Mouse (Mus musculus) stomach, embryonic 14.5 days (tissue): ENCODE data around the gene Zfp748. TPM values are rescaled to one million over a fixed set of nuclear protein-coding genes. Genes with fewer than 3 reads are reported as not detected.

Experiments
- ATAC-seq: fragments of 200-750 bp; cut with Nextera tagmentation; 2 replicates; pipeline ENCODE4 v1.8.0; 2017; ENCODE audit warnings: low read depth, moderate TSS enrichment; ENCODE audit not compliant: insufficient number of reproducible peaks, insufficient read depth, low FRiP score
- H3K27ac ChIP-seq: fragments of 300-500 bp; sonication (generic); 2 replicates; pipeline ENCODE4 v1.5.1; 2014; ENCODE audit warnings: mild to moderate bottlenecking, low read length, moderate library complexity, mixed read lengths
- H3K27me3 ChIP-seq: fragments of 300-500 bp; sonication (generic); 2 replicates; pipeline ENCODE4 v1.6.1; 2014; ENCODE audit warnings: low read length, control low read depth, mixed read lengths; ENCODE audit not compliant: control insufficient read depth, insufficient read depth
- H3K36me3 ChIP-seq: fragments of 300-500 bp; sonication (generic); 2 replicates; pipeline ENCODE4 v1.6.1; 2014; ENCODE audit warnings: mild to moderate bottlenecking, control low read depth, low read length, moderate library complexity, mixed read lengths; ENCODE audit not compliant: control insufficient read depth, insufficient read depth
- H3K4me1 ChIP-seq: fragments of 300-500 bp; sonication (generic); 2 replicates; pipeline ENCODE4 v1.6.1; 2014; ENCODE audit warnings: low read length, control low read depth, mixed read lengths; ENCODE audit not compliant: control insufficient read depth, insufficient read depth
- H3K4me2 ChIP-seq: fragments of 300-500 bp; sonication (generic); replicated peaks from 2 replicates; pipeline ENCODE4 v1.6.1; 2014; ENCODE audit warnings: low read depth, low read length, control low read depth
- H3K4me3 ChIP-seq: fragments of 300-500 bp; sonication (generic); 2 replicates; pipeline ENCODE4 v1.5.1; 2014; ENCODE audit warnings: low read depth, low read length, control low read depth
- H3K9ac ChIP-seq: fragments of 300-500 bp; sonication (generic); replicated peaks from 2 replicates; pipeline ENCODE4 v1.6.1; 2014; ENCODE audit warnings: low read depth, mild to moderate bottlenecking, control low read depth, low read length, moderate library complexity, mixed read lengths
- H3K9me3 ChIP-seq: fragments of 300-500 bp; sonication (generic); 2 replicates; pipeline ENCODE4 v1.6.1; 2016; ENCODE audit warnings: low read depth, low read length, control low read depth; ENCODE audit not compliant: control insufficient read depth
- WGBS: fragments of 180-500 bp; shearing (Covaris S2); extraction: QIAGEN DNeasy Blood & Tissue Kit; methylation state at CpG from one replicate; pipeline ENCODE4 v1.1.7; 2014; 5-methylcytosine and 5-hydroxymethylcytosine counted together
- polyA plus RNA-seq: library from polyadenylated mRNA; unstranded; fragments of >200 nt; fragmentation: Nextera tagmentation; extraction: Ambion mirVana; gene quantifications from 2 replicates; pipeline ENCODE4 v1.2.1, GENCODE M21; 2014

Zfp748 gene
- polyA plus RNA-seq, 1 experiment from 2014 or later: 16.3 TPM

GRCm38 (mm10) chr13:67500084-67500719 is 53.4 kb downstream of the Zfp748 start, which contains the start of gene Zfp58:
TSS of gene Zfp58 (minus strand) at chr13:67500555.
- peak within 1 kb of the TSS; percentile 67 for H3K4me3 ChIP-seq
- peak within 1 kb of the TSS; percentile 55 for H3K9ac ChIP-seq

DNA sequence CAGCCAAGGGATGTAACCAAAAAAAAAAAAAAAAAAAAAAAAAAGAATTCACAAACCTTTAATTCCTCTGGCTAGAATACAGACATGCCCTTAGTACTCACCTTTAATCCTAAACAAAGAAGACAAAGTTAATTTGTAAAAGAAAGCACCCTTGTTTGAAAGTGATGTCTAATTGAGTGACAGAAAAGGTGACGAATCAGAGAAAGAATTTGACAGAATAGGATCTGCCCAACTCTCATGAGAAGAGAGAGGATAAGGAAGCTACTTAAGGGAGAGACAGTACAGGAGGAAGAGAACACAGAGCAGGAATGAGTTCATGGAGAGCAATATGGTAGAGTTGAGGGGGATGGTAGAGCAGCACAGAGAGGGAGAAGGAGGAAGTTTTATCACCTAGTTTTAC is 58.0 kb downstream of the Zfp748 start:
- Histone ChIP-seq H3K27me3 (no peaks in the 10 kb centered on the region), H3K4me2 (no peak overlapping the region), H3K9me3 (peaks cover 18% of the 10 kb centered on the region), H3K4me3 (no peak overlapping the region), H3K4me1 (no peaks in the 10 kb centered on the region), H3K9ac (no peak overlapping the region), H3K27ac (no peak overlapping the region), H3K36me3 (peaks cover 29% of the 10 kb centered on the region)
- 95% methylated on average over 1 of the region's 1 CpGs for WGBS
- ATAC-seq: no peak

More at GRCm38 (mm10) chr13:67500084-67500719, 53.4 kb downstream of the Zfp748 start, which contains the start of gene Zfp58:
- Histone ChIP-seq H3K27me3 (no peaks in the 10 kb centered on the region), H3K9me3 (peaks cover 2% of the 10 kb centered on the region; the same call in 1 of the 2 replicates), H3K27ac (peak within 1 kb of the TSS; percentile 40; the same call in 1 of the 2 replicates), H3K4me1 (no peaks in the 10 kb centered on the region), H3K36me3 (no peaks in the 10 kb centered on the region), H3K4me2 (peak within 1 kb of the TSS; percentile 72)
- 1% methylated on average over 22 of the region's 22 CpGs for WGBS
- peak; percentile 95 for ATAC-seq

Other genes with a start within 250 kb of the Zfp748 start
- 0.64 and 1.1 TPM in 2 replicates for gene Zfp457, start 247.3 kb downstream of the Zfp748 start, polyA plus RNA-seq
- 2.8 and 3.4 TPM in 2 replicates for gene Zfp595, start 221.3 kb downstream of the Zfp748 start, polyA plus RNA-seq
- not detected in 2 replicates for gene Gm28044, start 193.3 kb downstream of the Zfp748 start, polyA plus RNA-seq
- gene Zfp953, start 193.2 kb downstream of the Zfp748 start, polyA plus RNA-seq: 1.5 and 1.8 TPM in 2 replicates
- gene Gm28041, start 178.1 kb downstream of the Zfp748 start, polyA plus RNA-seq: 0.62 and 0.91 TPM in 2 replicates
- 2.5 and 3.0 TPM in 2 replicates for gene Zfp456, start 178.0 kb downstream of the Zfp748 start, polyA plus RNA-seq
- 6.0 and 7.3 TPM in 2 replicates for gene Zfp429, start 154.0 kb downstream of the Zfp748 start, polyA plus RNA-seq
- gene Zfp459, start 132.4 kb downstream of the Zfp748 start, polyA plus RNA-seq: 0.62 and 0.87 TPM in 2 replicates
- gene Zfp874a, start 102.2 kb downstream of the Zfp748 start, polyA plus RNA-seq: 11.2 TPM in 2 replicates
- 4.2 and 5.1 TPM in 2 replicates for gene Zfp874b, start 69.6 kb downstream of the Zfp748 start, polyA plus RNA-seq
- 14.5 TPM in 2 replicates for gene Zfp58, start 53.3 kb downstream of the Zfp748 start, polyA plus RNA-seq
- not detected in 2 replicates for gene Gm26965, start 27.7 kb downstream of the Zfp748 start, polyA plus RNA-seq
- gene Zfp87, start 27.7 kb downstream of the Zfp748 start, polyA plus RNA-seq: 25.0 and 29.0 TPM in 2 replicates
- 5.1 and 5.6 TPM in 2 replicates for gene Zfp729b, start 55.9 kb upstream of the Zfp748 start, polyA plus RNA-seq
- not detected in 2 replicates for gene Gm49345, start 83.9 kb upstream of the Zfp748 start, polyA plus RNA-seq
- 3.5 and 3.6 TPM in 2 replicates for gene Zfp729a, start 84.0 kb upstream of the Zfp748 start, polyA plus RNA-seq
- 12.3 and 13.6 TPM in 2 replicates for gene Zfp738, start 133.2 kb upstream of the Zfp748 start, polyA plus RNA-seq
- gene Zfp65, start 175.3 kb upstream of the Zfp748 start, polyA plus RNA-seq: 3.5 and 5.0 TPM in 2 replicates
- 4.7 and 6.0 TPM in 2 replicates for gene Zfp85, start 201.4 kb upstream of the Zfp748 start, polyA plus RNA-seq
- 2.7 and 3.5 TPM in 2 replicates for gene Zfp493, start 225.9 kb upstream of the Zfp748 start, polyA plus RNA-seq